Mouse (Mus musculus) heart, embryonic 16.5 days (tissue): Measurements from ENCODE around the gene Zfyve1. TPM values are rescaled to one million over a fixed set of nuclear protein-coding genes. Genes with fewer than 3 reads are reported as not detected.

ENCODE experiments used
- ATAC-seq: fragments of 200-750 bp; cut with Nextera tagmentation; replicated peaks from 2 replicates; pipeline ENCODE4 v1.8.0; 2017; ENCODE audit warnings: moderate number of reproducible peaks; ENCODE audit not compliant: insufficient read depth, low FRiP score; ENCODE audit errors: extremely low read depth
- H3K27ac ChIP-seq: fragments of 300-500 bp; sonication (generic); 2 replicates; pipeline ENCODE4 v1.5.1; 2014; ENCODE audit warnings: mild to moderate bottlenecking, low read length, control low read depth, moderate library complexity
- H3K27me3 ChIP-seq: fragments of 300-500 bp; sonication (generic); 2 replicates; pipeline ENCODE4 v1.6.1; 2014; ENCODE audit warnings: low read length, mixed read lengths; ENCODE audit not compliant: control insufficient read depth, insufficient read depth
- H3K36me3 ChIP-seq: fragments of 300-500 bp; sonication (generic); 2 replicates; pipeline ENCODE4 v1.6.1; 2014; ENCODE audit not compliant: control insufficient read depth, insufficient read depth
- H3K4me1 ChIP-seq: fragments of 300-500 bp; sonication (generic); 2 replicates; pipeline ENCODE4 v1.6.1; 2014; ENCODE audit warnings: low read length, mixed read lengths; ENCODE audit not compliant: control insufficient read depth, insufficient read depth
- H3K4me2 ChIP-seq: fragments of 300-500 bp; sonication (generic); 2 replicates; pipeline ENCODE4 v1.6.1; 2014; ENCODE audit warnings: low read depth, mild to moderate bottlenecking, control low read depth, low read length
- H3K4me3 ChIP-seq: fragments of 300-500 bp; sonication (generic); 2 replicates; pipeline ENCODE4 v1.5.1; 2014; ENCODE audit warnings: mild to moderate bottlenecking, control low read depth, low read length
- H3K9ac ChIP-seq: fragments of 300-500 bp; sonication (generic); 2 replicates; pipeline ENCODE4 v1.6.1; 2014; ENCODE audit warnings: low read length, control low read depth
- H3K9me3 ChIP-seq: fragments of 300-500 bp; sonication (generic); replicated peaks from 2 replicates; pipeline ENCODE4 v1.6.1; 2016; ENCODE audit warnings: low read length; ENCODE audit not compliant: control insufficient read depth
- WGBS: fragments of 180-500 bp; shearing (Covaris S2); extraction: QIAGEN DNeasy Blood & Tissue Kit; methylation state at CpG from one replicate; pipeline ENCODE4 v1.1.7; 2014; 5-methylcytosine and 5-hydroxymethylcytosine counted together
- polyA plus RNA-seq: library from polyadenylated mRNA; unstranded; fragments of >200 nt; fragmentation: Nextera tagmentation; extraction: Ambion mirVana; gene quantifications from 2 replicates; pipeline ENCODE4 v1.2.1, GENCODE M21; 2015

Zfyve1 gene
- polyA plus RNA-seq, 1 experiment from 2014 or later: 15.7 TPM

DNA sequence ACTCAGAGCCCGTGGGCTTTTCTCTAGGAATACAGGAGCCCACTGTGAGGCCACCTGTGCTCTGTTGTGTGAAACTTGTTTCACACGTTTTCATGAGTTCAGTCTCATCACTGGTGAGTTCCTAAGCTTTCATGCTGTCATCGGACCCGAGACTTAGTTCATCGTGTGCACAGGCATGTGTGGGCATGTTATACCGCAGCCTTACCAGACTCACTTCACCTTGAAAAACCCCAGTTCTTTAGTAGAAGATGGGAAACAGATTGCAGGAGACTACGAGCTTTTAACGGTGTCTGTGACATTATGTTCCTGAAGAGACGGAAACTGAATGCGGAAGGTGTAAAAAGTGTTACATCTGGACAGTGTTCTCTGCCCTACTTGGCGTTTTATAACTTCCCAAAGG, 61.6 kb downstream of the Zfyve1 start:
- no peaks in the 10 kb centered on the region for H3K9me3 ChIP-seq
- no peak overlapping the region for H3K9ac ChIP-seq
- H3K4me3 ChIP-seq: no peak overlapping the region
- H3K4me2 ChIP-seq: no peak overlapping the region
- H3K27ac ChIP-seq: no peak overlapping the region
- no peaks in the 10 kb centered on the region for H3K4me1 ChIP-seq
- no peak for ATAC-seq
- 88% methylated on average over 11 of the region's 11 CpGs for WGBS
- H3K36me3 ChIP-seq: peaks cover 20% of the 10 kb centered on the region
- H3K27me3 ChIP-seq: no peaks in the 10 kb centered on the region

DNA sequence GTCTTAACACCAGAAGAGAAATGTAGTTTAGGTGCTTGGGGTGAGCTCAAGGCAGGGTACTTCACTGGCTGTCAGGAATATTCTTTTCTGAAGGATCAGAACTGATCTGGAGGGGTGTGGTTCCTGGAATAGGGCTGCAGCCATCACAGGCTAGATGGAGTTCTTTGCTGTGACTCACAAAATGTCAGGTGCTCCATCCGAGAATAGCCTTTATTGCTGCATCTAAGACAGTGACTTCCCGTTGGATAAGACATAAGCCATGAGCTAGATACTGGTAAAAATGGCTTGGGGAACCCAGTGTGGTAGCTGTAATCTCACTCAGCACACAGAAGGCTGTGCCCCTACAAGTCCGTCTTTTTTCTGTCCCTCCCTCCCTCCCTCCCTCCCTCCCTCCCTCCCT, 62.8 kb downstream of the Zfyve1 start:
- Histone ChIP-seq H3K4me1 (no peaks in the 10 kb centered on the region), H3K9me3 (no peaks in the 10 kb centered on the region), H3K27ac (no peak overlapping the region), H3K27me3 (no peaks in the 10 kb centered on the region), H3K4me2 (no peak overlapping the region), H3K36me3 (peaks cover 10% of the 10 kb centered on the region), H3K9ac (no peak overlapping the region), H3K4me3 (no peak overlapping the region)
- ATAC-seq: no peak
- 75% methylated on average over 3 of the region's 3 CpGs for WGBS

DNA sequence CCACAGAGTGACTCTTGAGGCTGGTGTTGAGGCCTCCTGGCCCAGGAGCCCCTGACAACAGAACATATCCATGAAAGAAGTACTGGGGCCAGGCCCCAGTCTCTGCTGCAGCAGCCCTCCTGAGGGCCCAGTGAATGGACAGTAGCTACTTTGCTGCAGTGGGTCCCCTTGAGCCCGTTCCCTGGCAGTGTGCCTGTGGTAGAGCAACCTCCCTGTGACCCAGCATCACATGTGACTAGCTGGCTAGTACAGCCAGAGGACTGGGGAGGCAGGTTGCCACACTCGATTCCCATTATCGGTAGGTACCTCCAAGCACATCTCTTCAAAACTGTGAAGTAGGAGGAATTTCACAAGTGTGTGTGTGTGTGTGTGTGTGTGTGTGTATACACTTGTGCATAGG, 64.1 kb downstream of the Zfyve1 start:
- H3K27ac ChIP-seq: no peak overlapping the region
- WGBS: 65% methylated on average over 3 of the region's 3 CpGs
- H3K36me3 ChIP-seq: peaks cover 6% of the 10 kb centered on the region; the same call in 1 of the 2 replicates

GRCm38 (mm10) chr12:83531992-83532391, 65.0 kb downstream of the Zfyve1 start:
- H3K9ac ChIP-seq: no peak overlapping the region
- no peak for ATAC-seq
- no peak overlapping the region for H3K4me2 ChIP-seq
- H3K36me3 ChIP-seq: peaks cover 7% of the 10 kb centered on the region
- H3K4me3 ChIP-seq: no peak overlapping the region
- H3K27ac ChIP-seq: no peak overlapping the region
- H3K4me1 ChIP-seq: no peaks in the 10 kb centered on the region
- H3K27me3 ChIP-seq: no peaks in the 10 kb centered on the region
- 92% methylated on average over 6 of the region's 6 CpGs for WGBS
- H3K9me3 ChIP-seq: no peaks in the 10 kb centered on the region

More for the DNA sequence above, 64.1 kb downstream of the Zfyve1 start:
- Histone ChIP-seq H3K9ac (no peak overlapping the region), H3K27me3 (no peaks in the 10 kb centered on the region), H3K4me1 (no peaks in the 10 kb centered on the region), H3K9me3 (no peaks in the 10 kb centered on the region), H3K4me3 (no peak overlapping the region), H3K4me2 (no peak overlapping the region)
- ATAC-seq: peak; percentile 67; the same call in 1 of the 2 replicates

DNA sequence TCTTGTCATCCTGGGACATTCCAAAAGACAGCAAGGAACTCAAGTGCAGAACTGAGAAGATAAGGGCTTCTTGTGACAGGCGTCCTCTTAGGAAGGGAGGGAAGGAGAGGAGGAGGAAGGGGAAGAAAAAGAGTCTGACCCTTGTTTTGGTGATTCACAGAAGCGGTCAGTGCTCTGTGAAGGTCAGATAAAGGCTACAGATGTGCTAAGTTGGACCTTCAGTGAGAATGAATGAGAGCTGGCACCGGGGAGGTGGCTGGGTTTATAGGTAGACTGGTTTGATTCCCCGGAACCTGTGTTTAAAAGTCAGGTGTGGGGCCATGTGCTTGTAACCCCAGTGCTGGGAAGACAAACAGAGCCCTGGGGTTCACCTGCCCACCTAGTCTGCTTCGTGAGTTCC, 68.4 kb downstream of the Zfyve1 start:
- no peak for ATAC-seq

GRCm38 (mm10) chr12:83527816-83528215, 69.2 kb downstream of the Zfyve1 start:
- H3K4me1 ChIP-seq: peaks cover 23% of the 10 kb centered on the region
- no peaks in the 10 kb centered on the region for H3K9me3 ChIP-seq
- H3K36me3 ChIP-seq: peaks cover 3% of the 10 kb centered on the region; the same call in 1 of the 2 replicates
- 69% methylated on average over 6 of the region's 6 CpGs for WGBS
- no peaks in the 10 kb centered on the region for H3K27me3 ChIP-seq
- no peak for ATAC-seq
- no peak overlapping the region for H3K9ac ChIP-seq
- no peak overlapping the region for H3K27ac ChIP-seq
- H3K4me3 ChIP-seq: no peak overlapping the region
- H3K4me2 ChIP-seq: no peak overlapping the region

More for the DNA sequence above, 68.4 kb downstream of the Zfyve1 start:
- H3K4me2 ChIP-seq: no peak overlapping the region
- H3K9ac ChIP-seq: no peak overlapping the region
- H3K4me3 ChIP-seq: no peak overlapping the region
- no peak overlapping the region for H3K27ac ChIP-seq
- WGBS: 77% methylated on average over 5 of the region's 5 CpGs
- peaks cover 22% of the 10 kb centered on the region for H3K4me1 ChIP-seq
- H3K36me3 ChIP-seq: peaks cover 5% of the 10 kb centered on the region; the same call in 1 of the 2 replicates
- H3K27me3 ChIP-seq: no peaks in the 10 kb centered on the region
- H3K9me3 ChIP-seq: no peaks in the 10 kb centered on the region

GRCm38 (mm10) chr12:83525822-83526544, 71.0 kb downstream of the Zfyve1 start:
- Histone ChIP-seq H3K4me3 (no peak overlapping the region), H3K27ac (peak overlapping the region; percentile 64), H3K9me3 (no peaks in the 10 kb centered on the region), H3K36me3 (peaks cover 3% of the 10 kb centered on the region; the same call in 1 of the 2 replicates), H3K9ac (peak overlapping the region; percentile 1; the same call in 1 of the 2 replicates), H3K4me2 (0 out of 2 replicates have a peak overlapping the region, but pooled peaks have one; percentile 17), H3K27me3 (no peaks in the 10 kb centered on the region), H3K4me1 (peaks cover 30% of the 10 kb centered on the region)
- ATAC-seq: peak; percentile 30; the same call in 1 of the 2 replicates
- 62% methylated on average over 18 of the region's 18 CpGs for WGBS

- Histone ChIP-seq H3K27ac (no peak overlapping the region; the same call in 1 of the 2 replicates), H3K4me1 (peaks cover 35% of the 10 kb centered on the region), H3K4me2 (no peak overlapping the region), H3K36me3 (peaks cover 3% of the 10 kb centered on the region; the same call in 1 of the 2 replicates), H3K9me3 (no peaks in the 10 kb centered on the region), H3K4me3 (no peak overlapping the region), H3K9ac (no peak overlapping the region), H3K27me3 (no peaks in the 10 kb centered on the region)
- no peak for ATAC-seq
- WGBS: 69% methylated on average over 5 of the region's 5 CpGs
These were observed 72.7 kb downstream of the Zfyve1 start for GRCm38 (mm10) chr12:83524329-83524728.

DNA sequence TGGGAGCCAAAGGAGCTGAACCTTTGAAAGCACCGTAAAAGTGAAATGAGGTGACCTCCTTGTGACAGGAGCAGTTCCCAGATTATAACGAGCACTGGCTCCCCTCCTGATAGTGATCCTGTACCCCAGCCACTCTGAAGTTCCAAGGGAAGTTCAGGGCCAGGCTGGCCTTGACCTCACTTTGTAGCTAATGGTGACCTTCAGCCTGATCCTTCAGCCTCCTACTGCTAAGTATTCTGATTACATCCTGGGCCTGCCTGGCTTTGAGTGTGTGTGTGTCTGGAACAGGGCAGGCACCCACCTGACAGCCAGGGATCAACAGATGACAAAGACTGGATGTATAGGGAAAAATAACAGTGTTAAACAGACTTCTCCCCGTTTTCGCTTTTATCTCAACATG, 73.1 kb downstream of the Zfyve1 start:
- Histone ChIP-seq H3K9ac (no peak overlapping the region), H3K4me1 (peaks cover 35% of the 10 kb centered on the region), H3K27me3 (no peaks in the 10 kb centered on the region), H3K4me3 (no peak overlapping the region), H3K9me3 (no peaks in the 10 kb centered on the region), H3K36me3 (peaks cover 3% of the 10 kb centered on the region; the same call in 1 of the 2 replicates), H3K4me2 (no peak overlapping the region), H3K27ac (no peak overlapping the region; the same call in 1 of the 2 replicates)
- no peak for ATAC-seq
- 73% methylated on average over 4 of the region's 4 CpGs for WGBS
